Mouse (Mus musculus): ENCODE results near the gene Cxcr5. TPM values are rescaled to one million over a fixed set of nuclear protein-coding genes. Genes with fewer than 3 reads are reported as not detected.
A peak's percentile ranks its signal among the peaks of the same experiment; 100 is the strongest.

The Cxcr5 gene
- polyA plus RNA-seq, 1 experiment from 2014 or later: 0.09 TPM

DNA sequence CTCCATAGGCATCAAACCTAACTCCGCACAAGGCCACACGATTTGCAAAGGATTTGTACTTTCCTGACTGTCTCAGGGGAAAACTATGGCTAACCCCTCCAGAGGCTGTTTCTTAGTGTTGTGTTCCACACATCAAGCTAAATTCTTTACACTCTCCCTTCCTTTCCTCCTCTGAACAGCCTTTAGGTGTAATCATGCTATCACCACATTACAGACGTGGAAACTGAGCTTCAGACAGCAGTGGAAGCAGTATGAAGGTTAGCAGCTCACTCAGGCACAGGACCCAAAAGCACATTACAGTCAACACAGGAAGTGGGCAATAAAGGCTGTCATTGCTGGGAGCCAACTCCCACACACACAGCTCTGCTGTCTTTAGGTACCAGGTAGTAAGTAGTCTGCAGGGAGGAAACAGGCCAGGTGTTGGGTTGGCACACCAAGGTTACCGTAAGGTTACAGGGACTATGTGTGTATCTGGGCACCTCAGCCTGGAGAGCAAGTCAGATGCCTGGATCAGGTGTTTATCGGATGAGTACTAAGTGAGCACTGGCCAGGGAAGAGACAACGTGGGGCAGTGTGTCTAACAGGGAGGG, 28.6 kb downstream of the Cxcr5 start:
- Histone ChIP-seq H3K36me3 (no peaks in the 10 kb centered on the region), H3K27me3 (peaks cover 9% of the 10 kb centered on the region; the same call in 1 of the 2 replicates), H3K4me3 (replicated peaks) (no peak overlapping the region), H3K4me1 (replicated peaks) (peaks cover 17% of the 10 kb centered on the region), H3K9me3 (replicated peaks) (no peaks in the 10 kb centered on the region; the same call in 1 of the 2 replicates), H3K4me2 (no peak overlapping the region), H3K9ac (no peak overlapping the region), H3K27ac (no peak overlapping the region)
- DNase-seq (no peak), ATAC-seq (ENCODE audit: low read depth) (no peak)
- 71% methylated on average over 6 of the region's 6 CpGs for WGBS (ENCODE audit: insufficient replicate concordance)

GRCm38 (mm10) chr9:44528340-44528739, 33.3 kb downstream of the Cxcr5 start:
- H3K27ac ChIP-seq: no peak overlapping the region
- no peak overlapping the region for H3K9ac ChIP-seq
- no peak for DNase-seq
- H3K4me2 ChIP-seq: no peak overlapping the region
- H3K9me3 ChIP-seq (replicated peaks): no peaks in the 10 kb centered on the region; the same call in 1 of the 2 replicates
- H3K27me3 ChIP-seq: 0 out of 2 replicates have a peak, but pooled peaks cover 11% of the 10 kb centered on the region
- H3K4me1 ChIP-seq (replicated peaks): peaks cover 6% of the 10 kb centered on the region; the same call in 1 of the 2 replicates
- no peak overlapping the region for H3K4me3 ChIP-seq (replicated peaks)
- no peak for ATAC-seq (ENCODE audit: low read depth)
- no peaks in the 10 kb centered on the region for H3K36me3 ChIP-seq
- 17% methylated on average over 8 of the region's 8 CpGs for WGBS (ENCODE audit: insufficient replicate concordance)

- Histone ChIP-seq H3K27ac (no peak overlapping the region), H3K4me3 (replicated peaks) (no peak overlapping the region), H3K27me3 (0 out of 2 replicates have a peak, but pooled peaks cover 11% of the 10 kb centered on the region), H3K36me3 (no peaks in the 10 kb centered on the region), H3K4me2 (no peak overlapping the region), H3K9me3 (replicated peaks) (no peaks in the 10 kb centered on the region; the same call in 1 of the 2 replicates), H3K4me1 (replicated peaks) (peaks cover 6% of the 10 kb centered on the region; the same call in 1 of the 2 replicates), H3K9ac (no peak overlapping the region)
- WGBS (ENCODE audit: insufficient replicate concordance): 54% methylated on average over 9 of the region's 9 CpGs
- ATAC-seq (ENCODE audit: low read depth) (no peak), DNase-seq (no peak)
Observed at GRCm38 (mm10) chr9:44526337-44527112, 35.2 kb downstream of the Cxcr5 start.

- WGBS (ENCODE audit: insufficient replicate concordance): 80% methylated on average over 8 of the region's 8 CpGs
- Histone ChIP-seq H3K4me2 (no peak overlapping the region), H3K4me3 (replicated peaks) (no peak overlapping the region), H3K4me1 (replicated peaks) (peaks cover 6% of the 10 kb centered on the region; the same call in 1 of the 2 replicates), H3K9ac (no peak overlapping the region), H3K36me3 (no peaks in the 10 kb centered on the region), H3K27ac (no peak overlapping the region), H3K27me3 (0 out of 2 replicates have a peak, but pooled peaks cover 11% of the 10 kb centered on the region), H3K9me3 (replicated peaks) (no peaks in the 10 kb centered on the region)
- ATAC-seq (ENCODE audit: low read depth): no peak
- no peak for DNase-seq
Observed at GRCm38 (mm10) chr9:44525589-44525988, 36.1 kb downstream of the Cxcr5 start.

- Histone ChIP-seq H3K4me3 (replicated peaks) (no peak overlapping the region), H3K9ac (no peak overlapping the region), H3K27ac (no peak overlapping the region), H3K36me3 (no peaks in the 10 kb centered on the region), H3K9me3 (replicated peaks) (no peaks in the 10 kb centered on the region), H3K4me2 (no peak overlapping the region), H3K4me1 (replicated peaks) (peaks cover 6% of the 10 kb centered on the region; the same call in 1 of the 2 replicates), H3K27me3 (0 out of 2 replicates have a peak, but pooled peaks cover 11% of the 10 kb centered on the region)
- DNase-seq (no peak), ATAC-seq (ENCODE audit: low read depth) (no peak)
- WGBS (ENCODE audit: insufficient replicate concordance): 71% methylated on average over 3 of the region's 3 CpGs
Observed at GRCm38 (mm10) chr9:44525001-44525400, 36.7 kb downstream of the Cxcr5 start.

DNA sequence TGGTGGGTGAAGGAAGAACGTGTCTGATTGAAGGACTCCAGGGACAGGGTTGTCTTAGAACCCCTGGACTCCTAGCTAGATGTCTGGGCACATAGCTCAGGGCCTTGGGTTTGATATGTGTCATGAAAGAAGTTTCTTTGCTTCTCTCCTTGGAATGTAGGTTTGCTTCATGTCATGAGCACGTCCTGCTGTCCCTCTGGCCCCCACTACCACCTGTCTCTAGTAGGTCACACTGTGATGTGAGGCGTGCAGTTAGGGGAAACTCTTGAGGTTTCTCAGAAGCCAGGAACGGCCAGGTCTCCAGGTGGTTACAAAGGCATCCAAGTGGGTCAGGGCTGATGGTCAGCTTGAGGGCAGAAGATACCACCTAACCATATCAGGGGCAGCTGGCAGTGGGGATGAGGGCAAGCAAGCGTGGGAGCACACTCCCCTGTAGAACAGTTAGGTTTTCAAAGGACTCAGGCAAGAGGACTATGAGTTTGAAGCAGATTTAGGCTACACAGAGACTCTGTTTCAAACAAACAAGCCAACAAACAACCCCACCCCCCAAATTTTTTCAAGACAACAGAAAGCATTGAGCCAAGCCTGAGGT, 37.3 kb downstream of the Cxcr5 start:
- no peaks in the 10 kb centered on the region for H3K9me3 ChIP-seq (replicated peaks)
- ATAC-seq (ENCODE audit: low read depth) (no peak), DNase-seq (no peak)
- WGBS (ENCODE audit: insufficient replicate concordance): 50% methylated on average over 5 of the region's 5 CpGs
- H3K36me3 ChIP-seq: no peaks in the 10 kb centered on the region
- no peak overlapping the region for H3K9ac ChIP-seq
- H3K4me3 ChIP-seq (replicated peaks): no peak overlapping the region
- peaks cover 6% of the 10 kb centered on the region; the same call in 1 of the 2 replicates for H3K4me1 ChIP-seq (replicated peaks)
- H3K4me2 ChIP-seq: no peak overlapping the region
- no peak overlapping the region for H3K27ac ChIP-seq
- 0 out of 2 replicates have a peak, but pooled peaks cover 11% of the 10 kb centered on the region for H3K27me3 ChIP-seq

- no peaks in the 10 kb centered on the region for H3K36me3 ChIP-seq
- H3K4me3 ChIP-seq (replicated peaks): no peak overlapping the region
- WGBS (ENCODE audit: insufficient replicate concordance): 66% methylated on average over 5 of the region's 5 CpGs
- no peak for ATAC-seq (ENCODE audit: low read depth)
- H3K9ac ChIP-seq: no peak overlapping the region
- H3K27me3 ChIP-seq: 0 out of 2 replicates have a peak, but pooled peaks cover 11% of the 10 kb centered on the region
- no peak for DNase-seq
- H3K4me1 ChIP-seq (replicated peaks): peaks cover 6% of the 10 kb centered on the region; the same call in 1 of the 2 replicates
- no peak overlapping the region for H3K4me2 ChIP-seq
- no peaks in the 10 kb centered on the region for H3K9me3 ChIP-seq (replicated peaks)
- no peak overlapping the region for H3K27ac ChIP-seq
Observed at GRCm38 (mm10) chr9:44523686-44524085, 38.0 kb downstream of the Cxcr5 start.

DNA sequence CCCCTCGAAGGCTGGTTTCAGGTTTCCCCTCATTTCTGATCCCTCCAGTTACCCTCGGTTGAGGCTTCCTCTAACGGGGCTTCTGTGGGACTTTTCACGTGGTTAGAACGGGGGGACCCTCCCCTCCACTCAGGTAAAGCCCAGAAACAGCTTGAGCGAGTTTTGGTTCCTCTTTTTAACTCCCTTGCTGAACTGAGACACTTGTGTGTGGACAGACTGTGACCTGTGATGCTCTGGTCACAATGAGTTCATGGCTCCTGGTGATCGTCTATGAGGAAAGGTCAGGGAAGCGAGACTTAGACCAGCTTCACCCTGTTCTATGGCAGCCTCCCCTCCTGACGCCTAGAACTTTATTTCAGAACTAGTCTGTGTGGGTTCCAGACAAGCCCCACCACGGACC, 39.8 kb downstream of the Cxcr5 start:
- no peak for ATAC-seq (ENCODE audit: low read depth)
- Histone ChIP-seq H3K36me3 (no peaks in the 10 kb centered on the region), H3K27ac (no peak overlapping the region), H3K4me2 (no peak overlapping the region), H3K4me1 (replicated peaks) (peaks cover 5% of the 10 kb centered on the region; the same call in 1 of the 2 replicates), H3K9me3 (replicated peaks) (no peaks in the 10 kb centered on the region), H3K9ac (no peak overlapping the region), H3K4me3 (replicated peaks) (no peak overlapping the region), H3K27me3 (0 out of 2 replicates have a peak, but pooled peaks cover 8% of the 10 kb centered on the region)
- 31% methylated on average over 10 of the region's 10 CpGs for WGBS (ENCODE audit: insufficient replicate concordance)
- no peak for DNase-seq

DNA sequence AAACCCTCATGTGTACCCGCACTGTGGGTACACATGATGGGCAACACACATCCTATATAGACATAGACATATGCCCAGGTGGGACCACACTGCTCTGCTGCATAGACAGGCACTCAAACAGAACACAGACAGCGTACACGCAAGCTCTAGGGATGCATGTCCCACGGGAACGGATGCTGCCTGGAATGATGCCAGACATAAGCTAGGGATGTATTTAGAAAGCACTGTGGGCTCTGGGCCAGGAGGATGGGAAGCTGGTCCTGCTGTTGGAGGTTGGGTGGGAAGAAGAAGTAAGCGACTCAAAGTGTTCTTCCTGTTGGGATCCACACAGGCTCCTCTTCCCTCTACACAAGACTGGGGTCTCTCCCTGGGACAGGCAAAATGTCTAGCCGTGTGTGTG, 43.6 kb downstream of the Cxcr5 start:
- Histone ChIP-seq H3K27ac (no peak overlapping the region), H3K27me3 (no peaks in the 10 kb centered on the region), H3K9ac (no peak overlapping the region), H3K9me3 (replicated peaks) (no peaks in the 10 kb centered on the region), H3K36me3 (no peaks in the 10 kb centered on the region), H3K4me2 (no peak overlapping the region), H3K4me1 (replicated peaks) (peaks cover 21% of the 10 kb centered on the region), H3K4me3 (replicated peaks) (no peak overlapping the region)
- ATAC-seq (ENCODE audit: low read depth) (no peak), DNase-seq (no peak)
- 76% methylated on average over 7 of the region's 7 CpGs for WGBS (ENCODE audit: insufficient replicate concordance)

DNA sequence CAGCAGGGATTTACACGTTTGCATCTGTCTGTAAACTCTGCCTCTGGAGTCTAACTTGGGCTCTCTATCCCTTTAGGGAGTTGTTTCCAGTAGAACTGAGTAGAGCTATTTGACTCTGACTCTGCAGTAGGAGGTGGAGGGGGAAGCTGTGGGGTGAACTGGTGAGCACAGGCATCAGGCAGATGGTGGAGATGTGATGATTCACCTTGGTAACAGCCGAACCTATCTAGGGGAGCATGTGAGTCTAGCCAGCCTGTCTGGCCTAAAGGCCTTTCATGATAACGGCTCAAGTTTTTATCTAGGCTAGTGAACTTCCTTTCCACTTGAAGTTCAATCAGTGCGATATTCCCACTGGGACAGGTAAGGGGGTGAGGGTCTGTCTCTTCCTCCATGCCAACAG, 44.3 kb downstream of the Cxcr5 start:
- DNase-seq: no peak
- H3K9me3 ChIP-seq (replicated peaks): no peaks in the 10 kb centered on the region
- no peak overlapping the region for H3K27ac ChIP-seq
- H3K9ac ChIP-seq: no peak overlapping the region
- 27% methylated on average over 4 of the region's 4 CpGs for WGBS (ENCODE audit: insufficient replicate concordance)
- H3K4me3 ChIP-seq (replicated peaks): no peak overlapping the region
- H3K27me3 ChIP-seq: no peaks in the 10 kb centered on the region
- H3K36me3 ChIP-seq: no peaks in the 10 kb centered on the region
- no peak for ATAC-seq (ENCODE audit: low read depth)
- H3K4me1 ChIP-seq (replicated peaks): peaks cover 23% of the 10 kb centered on the region
- no peak overlapping the region for H3K4me2 ChIP-seq

- ATAC-seq (ENCODE audit: low read depth) (no peak), DNase-seq (no peak)
- H3K9ac ChIP-seq: no peak overlapping the region
- no peaks in the 10 kb centered on the region for H3K27me3 ChIP-seq
- peak overlapping the region; percentile 55; the same call in 1 of the 2 replicates for H3K4me2 ChIP-seq
- H3K9me3 ChIP-seq (replicated peaks): no peaks in the 10 kb centered on the region
- H3K4me1 ChIP-seq (replicated peaks): peaks cover 32% of the 10 kb centered on the region
- WGBS (ENCODE audit: insufficient replicate concordance): 68% methylated on average over 5 of the region's 5 CpGs
- peak overlapping the region; percentile 30; the same call in 1 of the 2 replicates for H3K4me3 ChIP-seq (replicated peaks)
- H3K36me3 ChIP-seq: no peaks in the 10 kb centered on the region
- H3K27ac ChIP-seq: no peak overlapping the region
Observed at GRCm38 (mm10) chr9:44515891-44516290, 45.8 kb downstream of the Cxcr5 start.

All from liver, embryonic 13.5 days (tissue).